Mouse (Mus musculus): ENCODE measurements around the gene F5. TPM values are rescaled to one million over a fixed set of nuclear protein-coding genes. Genes with fewer than 3 reads are reported as not detected.

F5 gene
- 0.91 TPM for total RNA-seq (2023)

GRCm38 (mm10) chr1:164151387-164152088, at the start of gene F5:
Gene F5, plus strand, starts transcription at chr1:164151838.

GRCm38 (mm10) chr1:164114947-164115493, 36.6 kb upstream of the F5 start, which contains the start of gene Selp:
Gene Selp, plus strand, starts transcription at chr1:164115264.

GRCm38 (mm10) chr1:164248465-164249331, 97.1 kb downstream of the F5 start, which contains the start of gene Slc19a2:
Gene Slc19a2, plus strand, starts transcription at chr1:164249046.

Other genes with a start within 250 kb of the F5 start
- gene Scyl3, start 222.7 kb upstream of the F5 start, total RNA-seq (2023): 41.7 TPM
- 3.7 TPM for gene BC055324, start 157.0 kb upstream of the F5 start, total RNA-seq (2023)
- gene Mettl18, start 156.9 kb upstream of the F5 start, total RNA-seq (2023): 4.7 TPM
- gene Sele, start 103.6 kb upstream of the F5 start, total RNA-seq (2023): not detected
- 525 TPM for gene Sell, start 89.9 kb upstream of the F5 start, total RNA-seq (2023)
- gene Selp, start 36.6 kb upstream of the F5 start, total RNA-seq (2023): 0.29 TPM
- 9.0 TPM for gene Slc19a2, start 97.2 kb downstream of the F5 start, total RNA-seq (2023)
- gene Ccdc181, start 123.7 kb downstream of the F5 start, total RNA-seq (2023): 3.2 TPM
- gene Nme7, start 152.3 kb downstream of the F5 start, total RNA-seq (2023): 9.3 TPM
- 13.6 TPM for gene Blzf1, start 155.7 kb downstream of the F5 start, total RNA-seq (2023)

Measured in CD4-positive naive resting alpha-beta T cell, adult 76 days (primary cell).